Mouse (Mus musculus) intestine, embryonic 16.5 days (tissue): ENCODE data around the gene Myl6. TPM values are rescaled to one million over a fixed set of nuclear protein-coding genes. Genes with fewer than 3 reads are reported as not detected.
A peak's percentile ranks its signal among the peaks of the same experiment; 100 is the strongest.

Experiments used
- ATAC-seq: fragments of 200-750 bp; cut with Nextera tagmentation; 2 replicates; pipeline ENCODE4 v1.8.0; 2017; ENCODE audit warnings: moderate TSS enrichment, moderate library complexity
- H3K27ac ChIP-seq: fragments of 300-500 bp; sonication (generic); 2 replicates; pipeline ENCODE4 v1.5.1; 2014; ENCODE audit warnings: mild to moderate bottlenecking, low read length
- H3K27me3 ChIP-seq: fragments of 300-500 bp; sonication (generic); replicated peaks from 2 replicates; pipeline ENCODE4 v1.6.1; 2014; ENCODE audit warnings: low read length, control low read depth, mixed read lengths; ENCODE audit not compliant: control insufficient read depth, insufficient read depth
- H3K36me3 ChIP-seq: fragments of 300-500 bp; sonication (generic); 2 replicates; pipeline ENCODE4 v1.6.1; 2014; ENCODE audit warnings: low read length, control low read depth; ENCODE audit not compliant: control insufficient read depth, insufficient read depth
- H3K4me1 ChIP-seq: fragments of 300-500 bp; sonication (generic); 2 replicates; pipeline ENCODE4 v1.6.1; 2014; ENCODE audit warnings: low read length, control low read depth, mixed read lengths; ENCODE audit not compliant: control insufficient read depth, insufficient read depth
- H3K4me2 ChIP-seq: fragments of 300-500 bp; sonication (generic); 2 replicates; pipeline ENCODE4 v1.6.1; 2014; ENCODE audit warnings: low read depth, low read length, control low read depth
- H3K4me3 ChIP-seq: fragments of 300-500 bp; sonication (generic); 2 replicates; pipeline ENCODE4 v1.5.1; 2014; ENCODE audit warnings: mild to moderate bottlenecking, low read length
- H3K9ac ChIP-seq: fragments of 300-500 bp; sonication (generic); 2 replicates; pipeline ENCODE4 v1.6.1; 2014; ENCODE audit warnings: low read depth, low read length
- H3K9me3 ChIP-seq: fragments of 300-500 bp; sonication (generic); 2 replicates; pipeline ENCODE4 v1.6.1; 2016; ENCODE audit warnings: low read length, control low read depth; ENCODE audit not compliant: control insufficient read depth
- WGBS: fragments of 180-500 bp; shearing (Covaris S2); extraction: QIAGEN DNeasy Blood & Tissue Kit; methylation state at CpG from one replicate; pipeline ENCODE4 v1.1.7; 2014; 5-methylcytosine and 5-hydroxymethylcytosine counted together
- microRNA-seq: library from miRNA; unstranded; fragments of <30 nt; microRNA quantifications from one replicate; pipeline ENCODE4, GENCODE M21; 2016
- polyA plus RNA-seq: library from polyadenylated mRNA; unstranded; fragments of >200 nt; fragmentation: Nextera tagmentation; extraction: Ambion mirVana; gene quantifications from 2 replicates; pipeline ENCODE4 v1.2.1, GENCODE M21; 2015

The Myl6 gene
- polyA plus RNA-seq, 1 experiment from 2014 or later: 1,876 TPM

DNA sequence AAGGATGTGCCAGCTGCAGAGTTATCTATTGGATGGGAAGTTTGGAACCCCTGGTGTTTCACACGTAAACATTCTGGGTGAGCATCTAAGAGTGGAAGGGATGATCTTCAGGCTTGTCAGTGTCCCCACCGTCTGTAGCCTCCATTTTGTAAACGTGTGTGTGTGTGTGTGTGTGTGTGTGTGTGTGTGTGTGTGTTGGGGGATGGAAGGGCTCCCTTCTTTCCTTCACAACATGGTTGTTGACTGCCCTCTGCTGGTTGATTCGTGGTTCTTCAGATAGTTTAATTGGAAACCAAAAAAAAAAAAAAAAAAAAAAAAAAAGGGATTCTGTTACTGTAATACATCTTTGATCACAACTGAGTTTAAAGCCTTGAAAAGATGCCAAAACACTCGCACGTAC is 38.7 kb downstream of the Myl6 start:
- H3K27ac ChIP-seq: no peak overlapping the region
- H3K4me3 ChIP-seq: no peak overlapping the region
- H3K4me2 ChIP-seq: peak overlapping the region; percentile 22; the same call in 1 of the 2 replicates
- H3K9ac ChIP-seq: no peak overlapping the region
- WGBS: 1% methylated on average over 6 of the region's 6 CpGs
- H3K4me1 ChIP-seq: peaks cover 1% of the 10 kb centered on the region; the same call in 1 of the 2 replicates
- H3K9me3 ChIP-seq: no peaks in the 10 kb centered on the region
- H3K27me3 ChIP-seq: no peaks in the 10 kb centered on the region
- ATAC-seq: no peak
- no peaks in the 10 kb centered on the region for H3K36me3 ChIP-seq

DNA sequence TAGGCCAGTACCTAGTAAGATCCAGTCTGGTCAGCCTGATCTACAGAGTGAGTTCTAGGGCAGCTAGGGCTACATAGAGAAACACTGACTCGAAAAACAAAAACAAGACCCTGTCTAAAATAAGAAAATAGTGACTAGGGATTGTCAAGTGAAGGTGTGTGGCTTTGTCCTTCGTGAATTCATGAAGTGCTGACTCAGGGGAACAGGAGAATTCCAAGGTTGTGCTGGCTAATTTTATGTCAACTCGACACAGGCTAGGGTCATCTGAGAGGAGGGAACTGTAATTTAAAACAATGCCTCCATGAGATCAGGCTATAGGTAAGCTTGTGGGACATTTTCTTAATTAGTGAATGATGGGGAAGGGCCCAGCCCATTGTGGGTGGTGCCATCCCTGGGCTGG is 39.5 kb downstream of the Myl6 start:
- H3K27me3 ChIP-seq: no peaks in the 10 kb centered on the region
- no peaks in the 10 kb centered on the region for H3K36me3 ChIP-seq
- no peak overlapping the region for H3K4me3 ChIP-seq
- H3K4me2 ChIP-seq: no peak overlapping the region
- no peak overlapping the region for H3K27ac ChIP-seq
- H3K4me1 ChIP-seq: no peaks in the 10 kb centered on the region
- no peaks in the 10 kb centered on the region for H3K9me3 ChIP-seq
- WGBS: 81% methylated on average over 3 of the region's 3 CpGs
- ATAC-seq: no peak
- no peak overlapping the region for H3K9ac ChIP-seq

GRCm38 (mm10) chr10:128451014-128451413 is 42.9 kb downstream of the Myl6 start:
- H3K4me3 ChIP-seq: no peak overlapping the region
- no peak overlapping the region for H3K27ac ChIP-seq
- H3K9ac ChIP-seq: no peak overlapping the region
- no peaks in the 10 kb centered on the region for H3K27me3 ChIP-seq
- no peaks in the 10 kb centered on the region for H3K9me3 ChIP-seq
- no peak for ATAC-seq
- 79% methylated on average over 6 of the region's 6 CpGs for WGBS
- H3K4me2 ChIP-seq: no peak overlapping the region
- H3K4me1 ChIP-seq: no peaks in the 10 kb centered on the region
- H3K36me3 ChIP-seq: no peaks in the 10 kb centered on the region

DNA sequence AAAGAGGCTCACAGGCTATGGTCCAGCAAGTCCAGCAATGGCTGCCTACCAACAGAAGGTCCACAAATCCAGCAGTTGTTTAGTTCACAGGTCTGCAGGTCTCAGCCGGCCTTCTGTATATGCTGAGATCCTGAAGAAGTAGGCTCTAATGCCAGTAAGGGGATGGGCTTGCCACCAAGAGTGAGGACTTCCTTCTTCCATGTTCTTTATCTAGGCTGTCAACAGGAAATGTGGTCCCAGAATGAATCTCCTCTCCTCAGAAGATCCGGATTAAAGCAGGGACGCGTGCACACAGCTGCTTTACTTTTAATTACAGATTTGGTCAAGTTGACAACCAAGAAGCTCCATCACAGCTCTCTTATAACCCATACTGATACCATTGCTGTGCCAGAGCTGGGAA is 48.5 kb downstream of the Myl6 start:
- no peak overlapping the region for H3K9ac ChIP-seq
- no peak for ATAC-seq
- H3K4me3 ChIP-seq: no peak overlapping the region
- H3K27ac ChIP-seq: no peak overlapping the region
- H3K36me3 ChIP-seq: no peaks in the 10 kb centered on the region
- no peaks in the 10 kb centered on the region for H3K9me3 ChIP-seq
- WGBS: 85% methylated on average over 4 of the region's 4 CpGs
- no peak overlapping the region for H3K4me2 ChIP-seq
- H3K27me3 ChIP-seq: no peaks in the 10 kb centered on the region
- no peaks in the 10 kb centered on the region for H3K4me1 ChIP-seq

GRCm38 (mm10) chr10:128444354-128444753 is 49.6 kb downstream of the Myl6 start:
- no peaks in the 10 kb centered on the region for H3K27me3 ChIP-seq
- H3K9ac ChIP-seq: no peak overlapping the region
- H3K4me3 ChIP-seq: no peak overlapping the region
- H3K27ac ChIP-seq: no peak overlapping the region
- no peaks in the 10 kb centered on the region for H3K9me3 ChIP-seq
- no peak for ATAC-seq
- H3K4me1 ChIP-seq: no peaks in the 10 kb centered on the region
- no peaks in the 10 kb centered on the region for H3K36me3 ChIP-seq
- no peak overlapping the region for H3K4me2 ChIP-seq
- WGBS: 74% methylated on average over 6 of the region's 6 CpGs

GRCm38 (mm10) chr10:128442718-128443117 is 51.2 kb downstream of the Myl6 start:
- H3K27me3 ChIP-seq: no peaks in the 10 kb centered on the region
- 79% methylated on average over 1 of the region's 1 CpGs for WGBS
- peaks cover 8% of the 10 kb centered on the region for H3K36me3 ChIP-seq
- no peaks in the 10 kb centered on the region for H3K4me1 ChIP-seq
- no peak overlapping the region for H3K4me2 ChIP-seq
- H3K9ac ChIP-seq: no peak overlapping the region
- H3K4me3 ChIP-seq: no peak overlapping the region
- no peak overlapping the region for H3K27ac ChIP-seq
- no peak; the same call in 1 of the 2 replicates for ATAC-seq
- no peaks in the 10 kb centered on the region for H3K9me3 ChIP-seq

- Histone ChIP-seq H3K27me3 (no peaks in the 10 kb centered on the region), H3K9ac (no peak overlapping the region), H3K4me3 (no peak overlapping the region), H3K4me1 (no peaks in the 10 kb centered on the region), H3K36me3 (peaks cover 14% of the 10 kb centered on the region), H3K9me3 (no peaks in the 10 kb centered on the region), H3K4me2 (no peak overlapping the region), H3K27ac (no peak overlapping the region)
- no peak for ATAC-seq
- 81% methylated on average over 10 of the region's 10 CpGs for WGBS
These were observed 52.4 kb downstream of the Myl6 start for GRCm38 (mm10) chr10:128441324-128442119.

Small RNAs within 50 kb of the gene (microRNA-seq; reads per million reads assigned to microRNA genes)
- not detected for gene Mir6916
- gene Mir8105: not detected

Other genes starting within 250 kb of the Myl6 start
- gene Apon, start 240.0 kb downstream of the Myl6 start, polyA plus RNA-seq: 0.18 and 0.20 TPM in 2 replicates
- gene Apof, start 225.5 kb downstream of the Myl6 start, polyA plus RNA-seq: 1.5 and 3.5 TPM in 2 replicates
- gene Stat2, start 223.6 kb downstream of the Myl6 start, polyA plus RNA-seq: 16.4 and 18.0 TPM in 2 replicates
- 0.44 and 0.53 TPM in 2 replicates for gene Il23a, start 195.4 kb downstream of the Myl6 start, polyA plus RNA-seq
- 24.7 and 25.5 TPM in 2 replicates for gene Pan2, start 190.8 kb downstream of the Myl6 start, polyA plus RNA-seq
- 295 and 297 TPM in 2 replicates for gene Cnpy2, start 171.7 kb downstream of the Myl6 start, polyA plus RNA-seq
- 334 and 347 TPM in 2 replicates for gene Cs, start 156.4 kb downstream of the Myl6 start, polyA plus RNA-seq
- 2.5 and 3.3 TPM in 2 replicates for gene Coq10a, start 125.1 kb downstream of the Myl6 start, polyA plus RNA-seq
- gene Ankrd52, start 117.0 kb downstream of the Myl6 start, polyA plus RNA-seq: 6.7 and 7.2 TPM in 2 replicates
- 207 and 242 TPM in 2 replicates for gene Slc39a5, start 92.9 kb downstream of the Myl6 start, polyA plus RNA-seq
- gene Nabp2, start 82.7 kb downstream of the Myl6 start, polyA plus RNA-seq: 104 TPM in 2 replicates
- gene Rnf41, start 82.5 kb downstream of the Myl6 start, polyA plus RNA-seq: 43.2 and 43.3 TPM in 2 replicates
- 46.6 and 51.1 TPM in 2 replicates for gene Smarcc2, start 34.9 kb downstream of the Myl6 start, polyA plus RNA-seq
- 2.8 TPM in 2 replicates for gene Myl6b, start 4.5 kb upstream of the Myl6 start, polyA plus RNA-seq
- 24.4 and 25.7 TPM in 2 replicates for gene Esyt1, start 31.7 kb upstream of the Myl6 start, polyA plus RNA-seq
- gene Zc3h10, start 53.6 kb upstream of the Myl6 start, polyA plus RNA-seq: 13.3 and 13.6 TPM in 2 replicates
- gene Rpl41, start 55.2 kb upstream of the Myl6 start, polyA plus RNA-seq: 3,191 and 3,364 TPM in 2 replicates
- gene Pa2g4, start 71.8 kb upstream of the Myl6 start, polyA plus RNA-seq: 171 and 196 TPM in 2 replicates
- 29.6 and 34.9 TPM in 2 replicates for gene Erbb3, start 95.5 kb upstream of the Myl6 start, polyA plus RNA-seq
- 580 and 624 TPM in 2 replicates for gene Rps26, start 132.6 kb upstream of the Myl6 start, polyA plus RNA-seq
- 1.6 and 2.0 TPM in 2 replicates for gene Ikzf4, start 151.8 kb upstream of the Myl6 start, polyA plus RNA-seq
- 11.8 and 13.0 TPM in 2 replicates for gene Suox, start 179.9 kb upstream of the Myl6 start, polyA plus RNA-seq
- 61.6 and 64.5 TPM in 2 replicates for gene Rab5b, start 202.1 kb upstream of the Myl6 start, polyA plus RNA-seq
- 1.5 and 1.6 TPM in 2 replicates for gene Pmel, start 210.1 kb upstream of the Myl6 start, polyA plus RNA-seq
- gene Cdk2, start 210.9 kb upstream of the Myl6 start, polyA plus RNA-seq: 60.4 and 65.2 TPM in 2 replicates